Mouse (Mus musculus) kidney, adult 8-10 months (tissue): ENCODE measurements around the gene Prelid3b.
A peak's percentile ranks its signal among the peaks of the same experiment; 100 is the strongest.

Source experiments
- DNase-seq, 2 experiments: peaks; one replicate each; pipeline ENCODE4 v3.0.0; 2022

Gene Prelid3b

GRCm38 (mm10) chr2:174472818-174473549 is at the start of gene Prelid3b:
Prelid3b (minus strand) TSS chr2:174473081.
- DNase-seq, result peak; percentile 99 to 100

DNA sequence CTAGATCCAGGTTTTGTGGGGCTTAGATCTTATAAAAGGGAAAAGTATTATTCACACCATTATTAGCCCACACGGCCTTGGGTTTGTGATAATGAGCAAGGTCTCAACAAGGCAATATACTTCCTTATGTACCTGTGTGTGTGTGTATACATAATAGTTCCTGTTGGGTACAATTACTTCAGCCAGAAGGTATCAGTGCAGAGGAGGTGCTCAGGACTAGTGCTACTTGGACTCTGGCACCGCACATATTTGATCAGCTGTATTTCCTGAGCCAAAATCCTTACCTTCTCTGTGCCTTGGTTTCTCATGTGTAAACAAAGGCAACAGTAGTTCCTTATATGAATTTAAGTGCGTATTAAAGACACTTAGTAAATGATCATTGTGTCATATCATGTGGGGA is 49.3 kb upstream of the Prelid3b start:
- DNase-seq, result no peak

GRCm38 (mm10) chr2:174517141-174518079 is 44.5 kb upstream of the Prelid3b start:
- peak; percentile 19 to 27 for DNase-seq

GRCm38 (mm10) chr2:174514887-174515286 is 42.0 kb upstream of the Prelid3b start:
- no peak for DNase-seq

DNA sequence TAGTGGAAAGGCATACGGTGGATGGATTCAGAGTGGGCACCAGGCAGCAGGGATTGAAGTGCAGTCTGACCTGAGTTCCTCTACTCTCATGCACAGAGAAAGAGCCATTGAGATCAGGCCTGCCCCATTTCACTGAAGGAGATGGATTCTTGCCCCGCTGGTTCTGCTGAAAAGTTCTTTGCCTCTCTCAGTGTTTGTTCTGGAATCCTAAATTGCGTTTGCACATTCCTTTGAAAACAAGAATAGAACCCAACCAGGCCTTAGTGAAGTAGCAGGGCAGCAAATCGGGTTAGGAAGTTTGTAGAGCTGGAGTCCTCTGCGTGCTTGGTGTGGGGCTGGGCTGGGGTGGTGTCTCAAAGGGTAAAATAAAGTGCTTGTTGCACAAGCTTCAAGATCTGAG is 40.9 kb upstream of the Prelid3b start:
- DNase-seq, result no peak

- DNase-seq, result no peak
These were observed 36.9 kb upstream of the Prelid3b start for GRCm38 (mm10) chr2:174509825-174510224.

GRCm38 (mm10) chr2:174507998-174508397 is 35.1 kb upstream of the Prelid3b start:
- DNase-seq, result no peak

- no peak for DNase-seq
These were observed 30.1 kb upstream of the Prelid3b start for GRCm38 (mm10) chr2:174502831-174503460.

DNA sequence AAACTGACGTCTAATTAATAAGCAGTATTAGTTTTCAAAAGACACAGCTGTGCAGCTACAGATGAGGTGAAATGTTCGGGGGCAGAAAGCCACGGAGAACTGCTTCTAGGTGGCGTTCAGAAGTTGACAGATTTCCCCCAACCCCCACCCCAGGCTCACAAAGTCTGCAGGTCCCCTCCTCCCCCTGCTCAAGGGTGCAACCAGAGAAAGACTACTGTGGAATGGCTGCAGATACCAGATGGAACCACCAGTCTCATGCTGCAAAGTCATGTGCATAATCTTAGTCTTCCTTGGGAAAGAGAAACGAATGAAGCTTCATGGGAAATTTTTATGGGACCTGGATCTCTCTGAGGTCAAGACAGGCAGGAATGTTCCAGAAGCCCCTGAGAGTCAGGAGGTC is 29.4 kb upstream of the Prelid3b start:
- DNase-seq, result no peak

- DNase-seq, result no peak
These were observed 28.6 kb upstream of the Prelid3b start for GRCm38 (mm10) chr2:174501517-174501916.

DNA sequence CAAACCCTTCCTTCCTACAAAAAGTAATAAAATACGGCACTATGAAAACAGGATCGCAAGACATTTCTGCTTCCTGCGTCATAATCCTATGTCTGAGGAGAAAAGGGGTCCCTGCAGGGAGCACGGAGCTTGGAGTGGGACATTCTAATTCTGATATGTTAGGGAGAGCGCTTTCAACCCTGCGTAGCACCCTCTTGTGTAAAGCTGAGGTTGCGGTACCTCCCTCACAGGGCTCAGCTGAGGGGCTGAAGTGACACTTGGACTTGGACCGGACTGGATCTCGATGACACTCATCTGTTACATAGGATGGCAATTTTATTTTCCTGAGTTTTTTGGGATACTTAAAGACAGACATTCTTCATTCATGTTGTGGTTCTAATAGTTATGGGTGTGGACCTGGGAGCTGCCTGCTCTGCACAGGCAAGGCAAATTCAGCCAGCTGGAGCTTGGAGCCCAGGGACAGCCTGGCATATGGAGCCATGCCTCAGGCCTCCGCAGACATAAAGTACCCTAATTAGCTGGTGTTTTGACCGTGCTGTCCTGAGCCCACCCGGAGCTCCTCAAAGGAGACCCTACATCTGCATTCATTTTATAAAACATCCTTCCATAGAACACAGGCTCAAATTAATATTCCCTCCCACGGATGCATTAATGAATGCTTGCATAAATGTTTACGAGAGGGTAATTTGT is 28.1 kb upstream of the Prelid3b start:
- DNase-seq, result no peak

- DNase-seq, result no peak
These were observed 20.0 kb upstream of the Prelid3b start for GRCm38 (mm10) chr2:174492858-174493257.

GRCm38 (mm10) chr2:174487005-174487404 is 14.1 kb upstream of the Prelid3b start:
- no peak for DNase-seq

- DNase-seq, result no peak
These were observed 5.9 kb upstream of the Prelid3b start for GRCm38 (mm10) chr2:174478746-174479145.

DNA sequence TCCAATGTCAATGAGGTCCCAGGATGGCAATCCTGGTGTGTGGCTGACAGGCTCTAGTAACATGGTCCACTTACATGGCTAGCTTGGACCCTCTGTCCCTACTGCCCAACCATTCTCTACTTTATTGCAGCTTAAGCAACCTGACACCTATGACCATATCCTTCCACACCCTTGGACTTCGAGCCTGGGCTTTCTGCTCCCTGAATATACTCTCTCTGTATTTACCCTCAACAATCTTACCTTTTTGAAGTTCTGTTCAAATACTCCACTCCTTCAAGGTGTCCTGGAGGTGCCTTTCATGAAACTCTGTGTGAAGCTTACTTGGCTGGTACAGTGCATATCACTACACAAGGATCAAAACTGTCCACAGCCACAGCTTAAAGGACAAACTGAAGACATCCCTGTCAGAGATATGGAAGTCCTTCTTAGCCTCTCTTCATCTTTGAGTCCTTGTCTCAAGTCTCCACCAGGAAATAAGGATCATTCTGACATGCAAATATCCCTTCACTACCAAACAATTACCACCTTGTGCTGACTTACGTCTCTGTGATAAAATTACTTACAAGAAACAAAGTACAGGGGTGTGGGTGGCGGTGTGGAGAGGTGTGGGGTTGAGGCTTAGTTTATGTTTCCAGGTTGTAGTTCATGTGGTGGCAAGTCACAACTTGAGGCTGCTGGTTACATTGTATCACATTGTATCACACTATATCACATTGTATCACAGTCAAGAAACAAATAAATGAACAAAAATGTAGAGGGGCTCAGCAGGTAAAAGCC is 4.8 kb upstream of the Prelid3b start:
- DNase-seq, result no peak

DNA sequence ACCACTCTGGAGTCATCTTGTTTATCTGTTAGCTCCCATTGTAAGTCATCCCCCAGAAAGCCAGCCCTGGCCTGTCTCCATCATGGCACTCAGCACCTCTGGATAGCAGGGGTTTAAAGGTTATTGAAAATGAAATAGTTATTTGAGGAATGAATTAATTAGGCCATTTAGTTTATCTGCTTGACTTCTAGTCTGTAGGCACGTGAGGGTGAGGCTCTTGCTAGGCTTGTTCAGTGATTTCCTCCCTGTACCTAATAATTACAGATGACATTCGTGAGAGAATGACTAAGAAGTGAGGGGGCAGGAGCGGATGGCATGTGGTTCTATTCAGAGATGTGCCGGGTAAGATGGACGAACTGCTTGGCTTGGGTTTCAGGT is 658 bp upstream of the Prelid3b start:
- no peak for DNase-seq

- DNase-seq, result peak in 1 of 2 experiments; percentile 21
These were observed 474 bp downstream of the Prelid3b start for GRCm38 (mm10) chr2:174472407-174472806.

DNA sequence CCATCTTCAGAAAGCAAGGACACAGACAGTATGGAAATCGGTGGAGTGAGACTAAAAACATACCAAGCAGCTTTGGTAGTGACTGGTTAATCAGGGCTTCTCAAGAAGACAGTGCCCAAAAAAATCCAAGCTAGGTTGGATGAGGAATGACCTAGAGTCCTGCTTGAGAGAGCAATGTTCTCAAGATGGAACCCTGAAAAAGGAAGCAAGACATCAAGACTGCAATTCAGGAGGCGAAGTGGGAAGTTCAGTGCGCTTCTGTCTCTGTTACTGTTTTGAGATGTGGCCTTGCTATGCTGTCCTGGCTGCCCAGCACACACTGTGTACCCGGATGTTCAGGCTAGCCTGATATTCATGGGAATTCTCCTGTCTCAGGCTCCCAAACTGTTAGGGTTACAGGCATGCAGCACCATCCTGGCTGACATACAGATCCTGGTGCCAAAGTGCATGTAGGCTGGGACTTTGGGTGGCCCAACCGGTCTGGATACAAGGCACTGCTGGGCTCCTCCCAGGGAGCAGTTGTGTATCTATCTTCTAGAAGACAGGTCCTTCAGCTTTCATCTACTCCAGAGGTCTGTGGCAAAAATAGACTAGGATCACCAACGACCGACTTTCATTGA is 2.0 kb downstream of the Prelid3b start:
- DNase-seq, result no peak

GRCm38 (mm10) chr2:174470333-174470732 is 2.5 kb downstream of the Prelid3b start:
- DNase-seq, result no peak

DNA sequence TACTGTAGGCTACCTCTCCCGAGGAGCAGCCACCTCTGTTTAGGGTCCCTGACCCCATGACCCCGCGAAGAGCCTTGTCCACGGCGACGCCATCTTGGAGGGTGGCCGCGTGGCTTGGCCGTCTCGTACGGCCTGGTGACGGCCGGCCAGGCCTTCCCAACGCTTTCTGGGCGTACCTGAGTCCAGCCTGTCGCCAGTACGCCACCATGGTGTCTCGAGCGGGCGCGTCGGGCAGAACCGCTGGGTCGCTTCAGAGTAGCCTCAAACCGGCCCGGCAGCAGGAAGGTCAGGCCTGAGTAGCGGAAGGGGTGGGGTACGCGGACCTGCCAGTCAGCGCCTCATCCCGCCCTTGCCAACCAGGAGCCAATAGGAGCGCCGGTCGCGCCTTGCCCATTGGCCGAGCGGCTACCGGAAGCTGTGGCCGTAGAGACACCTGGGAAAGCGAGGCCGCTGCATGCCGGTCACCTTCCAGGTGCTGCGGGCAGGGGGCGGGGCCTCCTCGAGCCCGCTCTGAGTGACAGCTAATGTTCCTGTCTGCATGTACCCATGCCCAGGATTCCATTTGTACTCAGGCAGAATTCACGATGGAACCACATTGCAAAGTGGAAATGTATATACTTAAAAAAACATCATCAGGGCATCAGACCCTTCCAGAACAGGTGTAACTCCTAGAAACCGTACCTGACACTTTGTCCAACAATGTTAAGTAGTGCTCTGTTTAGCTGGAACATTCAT is 8.9 kb downstream of the Prelid3b start, which contains the start of gene Atp5e:
Gene Atp5e, minus strand, starts transcription at position 317 of the 735 bp plus-strand sequence.
- DNase-seq, result peak; percentile 98

- peak; percentile 29 to 31 for DNase-seq
These were observed 9.5 kb downstream of the Prelid3b start for GRCm38 (mm10) chr2:174463370-174463769.
